Mouse (Mus musculus) lung, adult 2 months (tissue): Measurements from ENCODE around the gene Tmem210.

ENCODE experiments used
- CTCF ChIP-seq: fragments of 200-500 bp; IDR thresholded peaks from 2 replicates; pipeline ENCODE4 v1.5.1; 2011; ENCODE audit warnings: mild to moderate bottlenecking, low read length, control low read depth; ENCODE audit not compliant: insufficient read depth
- POLR2A ChIP-seq: fragments of 200-500 bp; IDR thresholded peaks from 2 replicates; pipeline ENCODE4 v1.6.1; 2011; ENCODE audit warnings: low read depth, mild to moderate bottlenecking, control low read depth, low read length, borderline replicate concordance; ENCODE audit errors: extremely low read depth

- TF ChIP-seq CTCF (no peak), POLR2A (no peak)
These were observed 45.6 kb downstream of the Tmem210 start for GRCm38 (mm10) chr2:25333569-25333968.
